Mouse (Mus musculus) mature B cell (primary cell): ENCODE results near the gene Prkar1a.

Source experiments
- in situ Hi-C: fragments of 300-500 bp; cut with MboI; formaldehyde crosslinking; loops from 2 replicates; pipeline ENCODE4 v1.14.3; 2019

Prkar1a gene

GRCm38 (mm10) chr11:109705336-109706054 is 56.3 kb downstream of the Prkar1a start:
- in situ Hi-C loops: no loop called here

- in situ Hi-C loops: no loop called here
Measured at GRCm38 (mm10) chr11:109706055-109706412, 56.8 kb downstream of the Prkar1a start.

- in situ Hi-C loops: no loop called here
Measured at GRCm38 (mm10) chr11:109706586-109706985, 57.4 kb downstream of the Prkar1a start.

GRCm38 (mm10) chr11:109707442-109707841 is 58.2 kb downstream of the Prkar1a start:
- in situ Hi-C loops: no loop called here

GRCm38 (mm10) chr11:109708786-109709185 is 59.6 kb downstream of the Prkar1a start:
- in situ Hi-C loops: no loop called here

GRCm38 (mm10) chr11:109709501-109709900 is 60.3 kb downstream of the Prkar1a start:
- in situ Hi-C loops: no loop called here

- in situ Hi-C loops: no loop called here
Measured at GRCm38 (mm10) chr11:109714341-109715247, 65.4 kb downstream of the Prkar1a start.

GRCm38 (mm10) chr11:109715311-109715781 is 66.1 kb downstream of the Prkar1a start:
- in situ Hi-C loops: no loop called here

- in situ Hi-C loops: no loop called here
Measured at GRCm38 (mm10) chr11:109716981-109717380, 67.8 kb downstream of the Prkar1a start.

- in situ Hi-C loops: no loop called here
Measured at GRCm38 (mm10) chr11:109717448-109717847, 68.2 kb downstream of the Prkar1a start.

- in situ Hi-C loops: no loop called here
Measured at GRCm38 (mm10) chr11:109717966-109718895, 69.0 kb downstream of the Prkar1a start.
